Mouse (Mus musculus): ENCODE results near the gene Pnpla2.

GRCm38 (mm10) chr7:141443081-141443821 lies 11.7 kb upstream of the Pnpla2 start:
- TF ChIP-seq POLR2A (IDR thresholded peaks at IDR 0.05; ENCODE audit: insufficient read depth, low read depth, low read length) (no peak), CTCF (IDR thresholded peaks at IDR 0.05; ENCODE audit: insufficient read depth, low read depth, low read length) (no peak)
